Mouse (Mus musculus) C2C12 (cell line): ENCODE results near the gene Cachd1.

Experiments
- CTCF ChIP-seq: IDR thresholded peaks from one replicate; pipeline ENCODE4 v1.5.1; 2011; ENCODE audit not compliant: control insufficient read depth, insufficient read depth, insufficient read length
- FOSL1 ChIP-seq: IDR thresholded peaks from one replicate; pipeline ENCODE4 v1.8.0; 2011; ENCODE audit warnings: mild to moderate bottlenecking, low read length; ENCODE audit not compliant: poor library complexity, insufficient read depth, severe bottlenecking
- MYOD1 ChIP-seq: IDR thresholded peaks from one replicate; pipeline ENCODE4 v1.6.1; 2011; ENCODE audit warnings: low read depth; ENCODE audit not compliant: control insufficient read depth, insufficient read length
- MYOG ChIP-seq: IDR thresholded peaks from one replicate; pipeline ENCODE4 v1.6.1; 2011; ENCODE audit not compliant: control insufficient read depth, insufficient read length; ENCODE audit errors: extremely low read depth
- USF1 ChIP-seq: IDR thresholded peaks from one replicate; pipeline ENCODE4 v1.6.1; 2011; ENCODE audit warnings: low read depth, mild to moderate bottlenecking, control low read depth, moderate library complexity

DNA sequence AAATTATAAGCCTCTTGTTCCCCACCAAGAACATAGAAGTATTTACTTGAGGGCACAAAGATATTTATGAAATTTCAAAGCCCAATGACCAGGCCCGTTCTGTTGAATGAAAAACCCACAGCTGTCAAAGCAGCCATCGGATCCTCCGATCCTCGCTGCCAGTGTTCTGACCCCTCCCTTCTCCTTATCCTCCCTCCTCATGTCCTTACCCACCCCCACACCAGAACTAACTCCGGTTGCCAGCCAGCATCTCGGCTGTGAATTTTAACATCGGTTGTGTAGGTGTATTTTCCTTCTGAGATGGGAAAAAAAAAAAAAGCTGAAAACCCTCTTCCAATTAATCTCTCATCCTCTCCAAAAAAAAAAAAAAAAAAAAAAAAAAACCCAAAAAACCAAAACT is 260.7 kb downstream of the Cachd1 start:
- TF ChIP-seq CTCF (no peak), MYOG (no peak), MYOD1 (no peak), USF1 (no peak), FOSL1 (no peak)
